Mouse (Mus musculus): ENCODE measurements at regions not wholly inside any gene's neighbourhood (a gene's known extent, or its start where the extent isn't known, plus 50 kb on each side); places are given as distances from the start of the nearest gene placed in this dataset.
"Not testable (repeated sequence)": the region's sequence is repeated elsewhere in the genome, so short reads cannot be mapped to it uniquely, and the experiment has no call there.

DNA sequence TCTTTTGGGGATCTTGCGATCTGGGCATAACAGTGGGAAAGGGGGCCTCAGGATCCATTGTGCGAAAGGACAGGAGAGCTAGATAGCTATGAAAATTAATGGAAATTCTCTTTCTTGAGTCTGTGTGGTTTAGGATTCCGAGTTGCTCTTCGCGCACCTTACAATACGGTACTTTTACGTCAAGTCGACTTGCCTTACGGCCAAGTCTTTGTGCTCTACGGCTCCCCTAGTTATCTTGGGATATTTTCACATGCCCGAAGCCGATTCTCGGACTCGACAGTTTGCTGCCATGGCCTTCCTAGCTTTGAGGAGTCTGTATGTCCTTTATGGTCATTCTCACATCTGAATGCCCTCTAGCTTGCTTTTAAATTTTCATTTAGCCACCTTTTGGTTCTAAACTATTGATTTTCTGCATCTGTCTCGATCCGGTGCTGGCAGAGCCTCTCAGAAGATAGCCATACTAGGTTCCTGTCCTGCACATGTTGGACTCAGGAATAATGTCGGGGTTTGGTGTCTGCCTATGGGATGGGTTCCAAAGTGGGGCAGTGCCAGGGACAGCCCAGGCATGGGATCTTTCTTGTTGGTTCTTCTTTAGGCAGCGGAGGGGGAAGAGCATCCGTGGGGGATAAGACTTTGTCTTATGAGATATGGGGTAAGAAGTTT lies 109.0 kb upstream of the Olfr1324 start:
- no peak overlapping the region for H3K27ac ChIP-seq (ENCODE audit: low read depth)
- peak overlapping the region; percentile 27 for H3K4me2 ChIP-seq (ENCODE audit: low read length)
- H3K4me3 ChIP-seq (ENCODE audit: low read depth, low read length) = peak overlapping the region; percentile 40
- no peaks in the 10 kb centered on the region for H3K9me3 ChIP-seq (ENCODE audit: control insufficient read depth, low read length)
- DNase-seq (ENCODE audit: low spot score) (peak; percentile 53), ATAC-seq (replicated peaks; ENCODE audit: low FRiP score, low TSS enrichment, low read depth) (0 out of 2 replicates have a peak, but pooled peaks have one; percentile 40)
- H3K9ac ChIP-seq (ENCODE audit: low read length) = peak overlapping the region; percentile 32; the same call in 1 of the 2 replicates
- H3K27me3 ChIP-seq (replicated peaks; ENCODE audit: control insufficient read depth, insufficient read depth, low read length) = no peaks in the 10 kb centered on the region
- no peaks in the 10 kb centered on the region for H3K4me1 ChIP-seq (replicated peaks; ENCODE audit: control insufficient read depth, insufficient read depth, low read length)
- WGBS = 40% methylated on average over 19 of the region's 19 CpGs
- H3K36me3 ChIP-seq (ENCODE audit: control insufficient read depth, insufficient read depth, low read length) = no peaks in the 10 kb centered on the region

DNA sequence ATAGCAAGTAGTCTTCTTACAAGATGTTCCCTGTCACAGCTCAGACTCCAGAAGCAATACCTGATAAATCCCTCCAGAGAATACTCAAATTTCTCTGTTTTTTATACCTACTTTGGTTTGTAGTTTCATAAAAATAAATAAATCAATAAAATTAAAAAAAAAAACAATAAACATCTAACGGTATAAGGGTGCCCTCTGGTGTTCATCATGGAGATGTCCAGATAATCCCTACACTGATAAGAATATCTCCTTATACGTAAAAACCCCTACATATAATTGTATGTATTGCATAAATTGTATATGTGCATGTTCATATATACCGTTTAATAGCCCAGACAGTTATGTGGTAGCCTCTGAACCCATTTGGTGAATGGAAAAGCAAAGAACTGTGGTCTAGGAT lies 75.7 kb upstream of the Olfr1324 start:
- Histone ChIP-seq H3K4me1 (replicated peaks; ENCODE audit: control insufficient read depth, insufficient read depth, low read length) (no peaks in the 10 kb centered on the region), H3K9ac (ENCODE audit: low read length) (no peak overlapping the region), H3K9me3 (ENCODE audit: control insufficient read depth, low read length) (no peaks in the 10 kb centered on the region), H3K4me2 (ENCODE audit: low read length) (no peak overlapping the region), H3K36me3 (ENCODE audit: control insufficient read depth, insufficient read depth, low read length) (no peaks in the 10 kb centered on the region), H3K27me3 (replicated peaks; ENCODE audit: control insufficient read depth, insufficient read depth, low read length) (0 out of 2 replicates have a peak, but pooled peaks cover 2% of the 10 kb centered on the region), H3K4me3 (ENCODE audit: low read depth, low read length) (no peak overlapping the region), H3K27ac (ENCODE audit: low read depth) (no peak overlapping the region)
- ATAC-seq (replicated peaks; ENCODE audit: low FRiP score, low TSS enrichment, low read depth) (no peak), DNase-seq (ENCODE audit: low spot score) (no peak)
- WGBS = 17% methylated on average over 3 of the region's 3 CpGs

DNA sequence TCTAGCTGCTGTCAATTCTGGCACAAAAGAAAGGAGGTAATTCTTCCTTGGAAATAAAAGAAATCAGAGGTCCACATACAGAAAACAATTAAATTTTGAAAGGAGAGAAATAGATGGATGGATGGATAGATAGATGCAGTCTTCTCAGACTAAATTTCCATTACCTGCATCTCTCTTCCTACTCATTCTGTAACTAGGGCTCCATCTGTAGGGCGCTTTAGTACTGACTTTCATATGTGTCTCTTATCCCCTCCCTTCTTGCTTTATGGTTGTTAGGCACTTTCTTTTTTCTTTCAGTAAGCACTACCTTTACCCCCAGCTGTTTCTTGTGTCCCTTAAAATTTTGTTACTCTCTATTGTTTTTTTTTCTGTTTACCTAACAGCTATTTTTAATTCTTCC lies 72.9 kb upstream of the Olfr1324 start:
- no peaks in the 10 kb centered on the region for H3K4me1 ChIP-seq (replicated peaks; ENCODE audit: control insufficient read depth, insufficient read depth, low read length)
- H3K36me3 ChIP-seq (ENCODE audit: control insufficient read depth, insufficient read depth, low read length) = no peaks in the 10 kb centered on the region
- no peak for DNase-seq (ENCODE audit: low spot score)
- 0 out of 2 replicates have a peak, but pooled peaks cover 2% of the 10 kb centered on the region for H3K27me3 ChIP-seq (replicated peaks; ENCODE audit: control insufficient read depth, insufficient read depth, low read length)
- H3K9me3 ChIP-seq (ENCODE audit: control insufficient read depth, low read length) = no peaks in the 10 kb centered on the region
- H3K27ac ChIP-seq (ENCODE audit: low read depth) = no peak overlapping the region
- no peak overlapping the region for H3K9ac ChIP-seq (ENCODE audit: low read length)
- ATAC-seq (replicated peaks; ENCODE audit: low FRiP score, low TSS enrichment, low read depth) = no peak
- WGBS = 25% methylated on average over 1 of the region's 1 CpGs
- H3K4me3 ChIP-seq (ENCODE audit: low read depth, low read length) = no peak overlapping the region
- no peak overlapping the region for H3K4me2 ChIP-seq (ENCODE audit: low read length)

DNA sequence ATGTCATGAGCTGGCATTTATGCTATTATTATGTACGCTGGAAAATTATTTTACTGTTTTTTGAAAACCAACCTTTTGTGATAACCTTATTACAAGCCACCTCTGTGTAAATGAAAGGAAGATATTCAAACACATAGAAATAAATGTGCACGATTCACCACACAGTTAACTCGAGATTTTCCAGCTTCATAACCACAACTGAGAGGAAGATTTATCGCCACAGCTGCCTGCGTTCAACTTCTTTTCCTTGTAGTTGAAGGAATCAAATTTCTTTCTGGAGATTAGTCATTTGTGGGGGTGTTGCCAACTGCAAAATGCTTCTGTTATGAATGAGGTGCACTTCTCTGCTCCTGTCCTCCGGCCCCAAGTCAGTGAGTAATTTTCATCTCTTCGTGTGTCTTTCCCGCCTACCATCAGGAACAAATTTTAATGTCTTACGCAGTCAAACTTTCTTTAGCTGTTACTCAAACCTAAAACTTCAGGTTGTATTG lies 62.2 kb upstream of the Olfr1324 start:
- not testable (repeated sequence) for H3K4me2 ChIP-seq (ENCODE audit: low read length); H3K27ac ChIP-seq (ENCODE audit: low read depth); DNase-seq (ENCODE audit: low spot score); H3K27me3 ChIP-seq (replicated peaks; ENCODE audit: control insufficient read depth, insufficient read depth, low read length); H3K4me1 ChIP-seq (replicated peaks; ENCODE audit: control insufficient read depth, insufficient read depth, low read length); H3K9ac ChIP-seq (ENCODE audit: low read length); ATAC-seq (replicated peaks; ENCODE audit: low FRiP score, low TSS enrichment, low read depth); H3K9me3 ChIP-seq (ENCODE audit: control insufficient read depth, low read length); H3K36me3 ChIP-seq (ENCODE audit: control insufficient read depth, insufficient read depth, low read length); H3K4me3 ChIP-seq (ENCODE audit: low read depth, low read length)
- 69% methylated on average over 9 of the region's 9 CpGs for WGBS
